ENCODE assay signal across 8 mouse cellular contexts in genomic region chr1:183146795-183147194, GRCm38 (mm10).
DNase-seq lines count a peak whose midpoint lies in the region; ATAC-seq lines count a peak whose summit lies in the region.

No protein-coding gene starts in this region.

- intact Hi-C loops in left cerebral cortex, postnatal 36 days (cut with DNase I): no loop called here

- WGBS in kidney, embryonic 16.5 days: 5% methylated on average over 9 of the region's 9 CpGs
- whole genome bisulfite sequencing in embryonic facial prominence, embryonic 13.5 days: 5% methylated on average over 9 of the region's 9 CpGs
- WGBS in intestine, embryonic 14.5 days: 9% methylated on average over 9 of the region's 9 CpGs
- WGBS in midbrain, embryonic 14.5 days: 14% methylated on average over 9 of the region's 9 CpGs

- H3K27me3 ChIP-seq in kidney, embryonic 16.5 days (ENCODE audit: insufficient read depth, low read length): no peaks in the 10 kb centered on the region
- peaks cover 3% of the 10 kb centered on the region; the same call in 1 of the 2 replicates for H3K27me3 ChIP-seq in embryonic facial prominence, embryonic 13.5 days
- no peaks in the 10 kb centered on the region for H3K27me3 ChIP-seq in intestine, embryonic 14.5 days (replicated peaks; ENCODE audit: control insufficient read depth, insufficient read depth, low read length)
- H3K27me3 ChIP-seq in midbrain, embryonic 14.5 days (ENCODE audit: control insufficient read depth, insufficient read depth, low read length): no peaks in the 10 kb centered on the region

- H3K4me3 ChIP-seq in kidney, embryonic 16.5 days (ENCODE audit: low read length): peak overlapping the region; percentile 40
- peak overlapping the region; percentile 42 for H3K4me3 ChIP-seq in embryonic facial prominence, embryonic 13.5 days
- peak overlapping the region; percentile 22; the same call in 1 of the 2 replicates for H3K4me3 ChIP-seq in intestine, embryonic 14.5 days (ENCODE audit: low read depth, low read length)
- H3K4me3 ChIP-seq in midbrain, embryonic 14.5 days (replicated peaks; ENCODE audit: low read depth, low read length): no peak overlapping the region

- peak overlapping the region; percentile 80 for H3K27ac ChIP-seq in kidney, embryonic 16.5 days (ENCODE audit: low read length)
- H3K27ac ChIP-seq in embryonic facial prominence, embryonic 13.5 days: peak overlapping the region; percentile 62
- H3K27ac ChIP-seq in intestine, embryonic 14.5 days (ENCODE audit: low read depth): no peak overlapping the region
- H3K27ac ChIP-seq in midbrain, embryonic 14.5 days (replicated peaks; ENCODE audit: low read depth, low read length): no peak overlapping the region

- H3K4me1 ChIP-seq in kidney, embryonic 16.5 days (ENCODE audit: insufficient read depth, low read length): peaks cover 57% of the 10 kb centered on the region
- peaks cover 79% of the 10 kb centered on the region for H3K4me1 ChIP-seq in embryonic facial prominence, embryonic 13.5 days
- H3K4me1 ChIP-seq in intestine, embryonic 14.5 days (replicated peaks; ENCODE audit: control insufficient read depth, insufficient read depth, low read length): peaks cover 35% of the 10 kb centered on the region
- H3K4me1 ChIP-seq in midbrain, embryonic 14.5 days (ENCODE audit: control insufficient read depth, insufficient read depth, low read length): peaks cover 32% of the 10 kb centered on the region

- ATAC-seq in kidney, embryonic 16.5 days (ENCODE audit: low FRiP score, low TSS enrichment): no peak
- no peak for ATAC-seq in embryonic facial prominence, embryonic 13.5 days (ENCODE audit: insufficient number of reproducible peaks, insufficient read depth, low FRiP score, low TSS enrichment, low read depth)
- no peak for ATAC-seq in intestine, embryonic 14.5 days (replicated peaks; ENCODE audit: low FRiP score, low TSS enrichment, low read depth)
- ATAC-seq in midbrain, embryonic 14.5 days (ENCODE audit: low FRiP score, low TSS enrichment): no peak

- H3K36me3 ChIP-seq in kidney, embryonic 16.5 days (ENCODE audit: insufficient read depth, low read length): no peaks in the 10 kb centered on the region
- no peaks in the 10 kb centered on the region for H3K36me3 ChIP-seq in embryonic facial prominence, embryonic 13.5 days
- H3K36me3 ChIP-seq in intestine, embryonic 14.5 days (ENCODE audit: control insufficient read depth, insufficient read depth, low read length): no peaks in the 10 kb centered on the region
- H3K36me3 ChIP-seq in midbrain, embryonic 14.5 days (ENCODE audit: control insufficient read depth, insufficient read depth, low read length): no peaks in the 10 kb centered on the region

- peak overlapping the region; percentile 56 for H3K9ac ChIP-seq in kidney, embryonic 16.5 days (replicated peaks; ENCODE audit: low read length)
- H3K9ac ChIP-seq in embryonic facial prominence, embryonic 13.5 days: peak overlapping the region; percentile 65
- peak overlapping the region; percentile 29 for H3K9ac ChIP-seq in intestine, embryonic 14.5 days (ENCODE audit: low read length)
- no peak overlapping the region for H3K9ac ChIP-seq in midbrain, embryonic 14.5 days (replicated peaks; ENCODE audit: low read length)

- H3K9me3 ChIP-seq in kidney, embryonic 16.5 days (ENCODE audit: low read length): no peaks in the 10 kb centered on the region
- no peaks in the 10 kb centered on the region for H3K9me3 ChIP-seq in embryonic facial prominence, embryonic 13.5 days
- no peaks in the 10 kb centered on the region for H3K9me3 ChIP-seq in intestine, embryonic 14.5 days (ENCODE audit: control insufficient read depth, low read length)
- no peaks in the 10 kb centered on the region for H3K9me3 ChIP-seq in midbrain, embryonic 14.5 days (ENCODE audit: control insufficient read depth, low read length)

- no peak for DNase-seq in kidney, adult 9 months
- no peak for DNase-seq in intestine, embryonic 14.5 days (ENCODE audit: low spot score)
- DNase-seq in midbrain, embryonic 14.5 days: no peak
- DNase-seq in spleen, postnatal 36 days (ENCODE audit: low spot score in 2 of 2): no peak
- no peak for DNase-seq in left cerebral cortex, postnatal 36 days (ENCODE audit: low spot score in 2 of 2)
- no peak for DNase-seq in left cerebral cortex, adult 18-20 months (ENCODE audit: low spot score in 2 of 2)

- H3K4me2 ChIP-seq in kidney, embryonic 16.5 days (replicated peaks; ENCODE audit: low read depth, low read length): peak overlapping the region; percentile 46
- H3K4me2 ChIP-seq in embryonic facial prominence, embryonic 13.5 days: peak overlapping the region; percentile 56
- H3K4me2 ChIP-seq in intestine, embryonic 14.5 days (ENCODE audit: low read length): peak overlapping the region; percentile 34
- peak overlapping the region; percentile 15; the same call in 1 of the 2 replicates for H3K4me2 ChIP-seq in midbrain, embryonic 14.5 days (ENCODE audit: low read length)

Comparison
In these comparisons a context has a peak if more than half of its experiments do, and no peak if none do; other contexts are left out.
1. H3K27ac ChIP-seq: peak in kidney, embryonic 16.5 days (single experiment) and embryonic facial prominence, embryonic 13.5 days (single experiment); none in intestine, embryonic 14.5 days (single experiment) and midbrain, embryonic 14.5 days (single experiment).
2. Peak in every context shown above with its lines, with median percentiles within 50 percentile points of each other: H3K4me2 ChIP-seq.